Mouse (Mus musculus) cortical plate, adult 2 months (tissue): ENCODE results near the gene Grip1.

Experiments used
- CTCF ChIP-seq: fragments of 200-500 bp; IDR thresholded peaks from 2 replicates; pipeline ENCODE4 v1.5.1; 2011; ENCODE audit warnings: mild to moderate bottlenecking, control low read depth, low read length; ENCODE audit not compliant: insufficient read depth; ENCODE audit errors: extremely low read depth
- POLR2A ChIP-seq: fragments of 200-500 bp; IDR thresholded peaks from 2 replicates; pipeline ENCODE4 v1.6.1; 2011; ENCODE audit warnings: mild to moderate bottlenecking, low read length, control low read depth; ENCODE audit not compliant: insufficient read depth; ENCODE audit errors: extremely low read depth

- TF ChIP-seq POLR2A (no peak), CTCF (no peak)
These were observed 162.4 kb downstream of the Grip1 start for GRCm38 (mm10) chr10:119616078-119616477.
